Mouse (Mus musculus) adrenal gland, adult 18-20 months (tissue): ENCODE results near the gene Vps51. TPM values are rescaled to one million over a fixed set of nuclear protein-coding genes. Genes with fewer than 3 reads are reported as not detected.
"Not testable (repeated sequence)": the region's sequence is repeated elsewhere in the genome, so short reads cannot be mapped to it uniquely, and the experiment has no call there.

ENCODE experiments used
- DNase-seq, 2 experiments: peaks; one replicate each; pipeline ENCODE4 v3.0.0; 2021 to 2022; ENCODE audit warnings: low spot score in 2 of 2
- total RNA-seq, 2 experiments: library from RNA; stranded (reverse); gene quantifications; 1 replicate in 1 of 2; 2 replicates in 1 of 2; pipeline ENCODE4 v1.2.3; 2021

Gene Vps51
- total RNA-seq, 2 experiments from 2014 or later, result 51.6 to 58.8 TPM

- DNase-seq, result no peak
These were observed 22.7 kb downstream of the Vps51 start for GRCm38 (mm10) chr19:6054296-6054695.

GRCm38 (mm10) chr19:6052516-6052915 lies 24.5 kb downstream of the Vps51 start:
- no peak for DNase-seq

GRCm38 (mm10) chr19:6048681-6049410 lies 28.2 kb downstream of the Vps51 start:
- DNase-seq, result no peak

GRCm38 (mm10) chr19:6047899-6048166 lies 29.2 kb downstream of the Vps51 start:
- DNase-seq, result no peak

GRCm38 (mm10) chr19:6047154-6047898 lies 29.7 kb downstream of the Vps51 start:
- DNase-seq, result no peak

- peak; percentile 87 to 92 for DNase-seq
These were observed 30.5 kb downstream of the Vps51 start, which contains the start of gene Syvn1 for GRCm38 (mm10) chr19:6046294-6047153. Gene Syvn1 (plus strand): TSS chr19:6046576.

- no peak for DNase-seq
These were observed 31.4 kb downstream of the Vps51 start for GRCm38 (mm10) chr19:6045366-6046293.

- not testable (repeated sequence) for DNase-seq
These were observed 32.9 kb downstream of the Vps51 start for GRCm38 (mm10) chr19:6044102-6044501.

- no peak for DNase-seq
These were observed 34.7 kb downstream of the Vps51 start for GRCm38 (mm10) chr19:6042293-6042692.

GRCm38 (mm10) chr19:6040002-6040401 lies 37.0 kb downstream of the Vps51 start:
- DNase-seq, result no peak

GRCm38 (mm10) chr19:6038326-6038725 lies 38.7 kb downstream of the Vps51 start:
- DNase-seq, result no peak

- DNase-seq, result no peak
These were observed 39.3 kb downstream of the Vps51 start for GRCm38 (mm10) chr19:6037695-6038094.

GRCm38 (mm10) chr19:6035966-6036585 lies 41.0 kb downstream of the Vps51 start:
- no peak for DNase-seq

- DNase-seq, result no peak
These were observed 46.3 kb downstream of the Vps51 start for GRCm38 (mm10) chr19:6030520-6031280.

GRCm38 (mm10) chr19:6029426-6029825 lies 47.6 kb downstream of the Vps51 start:
- DNase-seq, result no peak

GRCm38 (mm10) chr19:6028991-6029390 lies 48.0 kb downstream of the Vps51 start:
- no peak for DNase-seq

GRCm38 (mm10) chr19:6023930-6024329 lies 53.1 kb downstream of the Vps51 start:
- peak in 1 of 2 experiments; percentile 41 for DNase-seq

GRCm38 (mm10) chr19:6023059-6023458 lies 54.0 kb downstream of the Vps51 start:
- DNase-seq, result no peak

- no peak for DNase-seq
These were observed 56.8 kb downstream of the Vps51 start for GRCm38 (mm10) chr19:6020276-6020675.
